Mouse (Mus musculus) neural tube, embryonic 12.5 days (tissue): Measurements from ENCODE around the gene Gm20388. TPM values are rescaled to one million over a fixed set of nuclear protein-coding genes. Genes with fewer than 3 reads are reported as not detected.

Experiments used
- ATAC-seq: fragments of 200-750 bp; cut with Nextera tagmentation; 2 replicates; pipeline ENCODE4 v1.8.0; 2017; ENCODE audit warnings: low read depth, mild to moderate bottlenecking, moderate TSS enrichment, moderate library complexity; ENCODE audit not compliant: low FRiP score
- H3K27ac ChIP-seq: fragments of 300-500 bp; sonication (generic); 2 replicates; pipeline ENCODE4 v1.5.1; 2016
- H3K27me3 ChIP-seq: fragments of 300-500 bp; sonication (generic); replicated peaks from 2 replicates; pipeline ENCODE4 v1.6.1; 2016; ENCODE audit warnings: mild to moderate bottlenecking
- H3K36me3 ChIP-seq: fragments of 300-500 bp; sonication (generic); 2 replicates; pipeline ENCODE4 v1.6.1; 2016; ENCODE audit warnings: mild to moderate bottlenecking
- H3K4me1 ChIP-seq: fragments of 300-500 bp; sonication (generic); 2 replicates; pipeline ENCODE4 v1.6.1; 2016
- H3K4me2 ChIP-seq: fragments of 300-500 bp; sonication (generic); replicated peaks from 2 replicates; pipeline ENCODE4 v1.6.1; 2016; ENCODE audit warnings: mild to moderate bottlenecking
- H3K4me3 ChIP-seq: fragments of 300-500 bp; sonication (generic); 2 replicates; pipeline ENCODE4 v1.5.1; 2016
- H3K9ac ChIP-seq: fragments of 300-500 bp; sonication (generic); 2 replicates; pipeline ENCODE4 v1.6.1; 2016; ENCODE audit warnings: mild to moderate bottlenecking
- H3K9me3 ChIP-seq: fragments of 300-500 bp; sonication (generic); 2 replicates; pipeline ENCODE4 v1.6.1; 2016; ENCODE audit warnings: mild to moderate bottlenecking
- WGBS: fragments of 180-500 bp; shearing (Covaris S2); methylation state at CpG from one replicate; pipeline ENCODE4 v1.1.7; 2016; 5-methylcytosine and 5-hydroxymethylcytosine counted together
- polyA plus RNA-seq: library from polyadenylated mRNA; unstranded; fragments of >200 nt; fragmentation: Nextera tagmentation; extraction: Ambion mirVana; gene quantifications from 2 replicates; pipeline ENCODE4 v1.2.1, GENCODE M21; 2016

Gm20388 gene
- polyA plus RNA-seq, 1 experiment from 2014 or later = not detected

DNA sequence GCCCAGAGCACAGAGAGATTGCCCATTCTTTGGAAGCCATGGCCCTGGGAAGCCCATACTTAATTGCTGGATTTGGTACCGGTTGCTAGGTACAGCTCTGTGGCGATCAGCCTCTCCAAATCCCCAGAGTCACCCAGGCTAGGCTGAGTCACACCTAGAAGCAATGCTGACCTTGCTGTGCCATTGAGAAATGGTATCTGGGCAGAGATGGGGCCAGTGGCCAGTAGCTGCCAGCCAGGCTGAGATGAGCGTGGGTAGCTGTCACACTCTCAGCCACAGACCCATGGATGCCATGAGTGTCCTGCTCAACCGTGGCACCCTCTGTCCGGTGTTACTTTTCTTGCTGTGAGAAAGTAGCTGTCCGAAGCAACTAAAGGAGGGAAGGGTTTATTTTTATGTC lies 2127.4 kb downstream of the Gm20388 start:
- Histone ChIP-seq H3K4me2 (no peak overlapping the region), H3K27ac (no peak overlapping the region), H3K27me3 (no peaks in the 10 kb centered on the region), H3K9ac (no peak overlapping the region), H3K4me3 (no peak overlapping the region), H3K9me3 (no peaks in the 10 kb centered on the region), H3K36me3 (no peaks in the 10 kb centered on the region), H3K4me1 (peaks cover 10% of the 10 kb centered on the region; the same call in 1 of the 2 replicates)
- no peak for ATAC-seq
- WGBS = 86% methylated on average over 6 of the region's 6 CpGs

- Histone ChIP-seq H3K4me3 (no peak overlapping the region), H3K9ac (no peak overlapping the region), H3K36me3 (no peaks in the 10 kb centered on the region), H3K27ac (no peak overlapping the region), H3K4me2 (no peak overlapping the region), H3K4me1 (0 out of 2 replicates have a peak, but pooled peaks cover 4% of the 10 kb centered on the region), H3K27me3 (no peaks in the 10 kb centered on the region; the same call in 1 of the 2 replicates), H3K9me3 (no peaks in the 10 kb centered on the region)
- 84% methylated on average over 4 of the region's 4 CpGs for WGBS
- ATAC-seq = no peak
These were observed 2128.8 kb downstream of the Gm20388 start for GRCm38 (mm10) chr8:122039452-122039851.

- H3K9ac ChIP-seq = no peak overlapping the region
- no peak overlapping the region for H3K4me2 ChIP-seq
- H3K9me3 ChIP-seq = no peaks in the 10 kb centered on the region
- no peak overlapping the region for H3K27ac ChIP-seq
- 62% methylated on average over 15 of the region's 15 CpGs for WGBS
- H3K4me3 ChIP-seq = no peak overlapping the region
- H3K36me3 ChIP-seq = no peaks in the 10 kb centered on the region
- ATAC-seq = no peak
- no peaks in the 10 kb centered on the region; the same call in 1 of the 2 replicates for H3K27me3 ChIP-seq
- H3K4me1 ChIP-seq = 0 out of 2 replicates have a peak, but pooled peaks cover 4% of the 10 kb centered on the region
These were observed 2136.7 kb downstream of the Gm20388 start for GRCm38 (mm10) chr8:122047206-122047870.

- ATAC-seq = no peak
- Histone ChIP-seq H3K4me2 (no peak overlapping the region), H3K27ac (no peak overlapping the region), H3K4me1 (no peaks in the 10 kb centered on the region), H3K4me3 (no peak overlapping the region), H3K9me3 (no peaks in the 10 kb centered on the region), H3K9ac (no peak overlapping the region), H3K36me3 (no peaks in the 10 kb centered on the region), H3K27me3 (no peaks in the 10 kb centered on the region; the same call in 1 of the 2 replicates)
- 85% methylated on average over 4 of the region's 4 CpGs for WGBS
These were observed 2138.6 kb downstream of the Gm20388 start for GRCm38 (mm10) chr8:122049266-122049665.

DNA sequence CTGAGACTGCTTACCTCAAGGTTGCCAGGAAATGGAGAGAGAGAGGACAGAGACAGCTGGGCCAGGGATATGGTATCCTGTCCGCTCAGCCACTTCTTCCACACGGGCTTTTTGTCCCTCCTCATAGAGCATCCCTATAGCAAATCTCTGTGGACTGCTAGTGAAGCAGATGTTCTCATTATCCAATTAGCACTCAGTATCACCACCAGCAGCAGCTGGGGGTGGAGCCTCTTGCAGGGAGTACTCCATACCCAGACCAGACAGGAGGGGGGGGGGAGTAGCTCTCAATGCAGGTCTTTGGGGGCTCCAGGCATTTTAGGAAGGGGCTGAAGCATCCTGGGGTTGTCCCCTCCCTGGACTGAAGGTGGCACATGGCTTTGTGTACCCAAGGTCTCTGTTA lies 2139.3 kb downstream of the Gm20388 start:
- H3K27ac ChIP-seq = no peak overlapping the region
- H3K36me3 ChIP-seq = no peaks in the 10 kb centered on the region
- H3K4me2 ChIP-seq = no peak overlapping the region
- H3K4me3 ChIP-seq = no peak overlapping the region
- WGBS = 70% methylated on average over 2 of the region's 2 CpGs
- H3K27me3 ChIP-seq = no peaks in the 10 kb centered on the region
- no peaks in the 10 kb centered on the region for H3K9me3 ChIP-seq
- H3K4me1 ChIP-seq = no peaks in the 10 kb centered on the region
- ATAC-seq = no peak
- H3K9ac ChIP-seq = no peak overlapping the region

GRCm38 (mm10) chr8:122050620-122051019 lies 2140.0 kb downstream of the Gm20388 start:
- Histone ChIP-seq H3K9ac (no peak overlapping the region), H3K27ac (no peak overlapping the region), H3K27me3 (no peaks in the 10 kb centered on the region), H3K4me1 (no peaks in the 10 kb centered on the region), H3K4me3 (no peak overlapping the region), H3K9me3 (no peaks in the 10 kb centered on the region), H3K4me2 (no peak overlapping the region), H3K36me3 (no peaks in the 10 kb centered on the region)
- ATAC-seq = no peak
- 93% methylated on average over 9 of the region's 9 CpGs for WGBS

DNA sequence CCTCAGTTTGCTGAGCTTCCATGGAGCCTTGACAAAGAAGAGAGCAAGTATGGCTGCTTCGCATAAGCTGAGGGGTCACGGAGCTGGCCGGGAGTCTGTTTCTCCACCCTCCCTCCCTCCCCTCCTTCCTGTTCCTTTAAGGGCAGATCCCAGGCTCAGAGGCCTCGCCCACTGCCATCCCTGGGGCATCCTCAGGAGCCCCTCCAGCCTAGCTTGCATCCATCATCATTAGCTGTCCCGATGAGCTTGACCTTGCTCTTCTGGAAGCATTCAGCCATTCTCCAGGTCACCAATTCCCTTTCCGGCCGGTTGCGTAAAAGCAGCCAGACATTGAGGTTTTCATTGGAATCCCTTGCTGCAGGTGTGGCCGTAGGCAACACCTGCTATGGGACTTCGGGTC lies 2144.7 kb downstream of the Gm20388 start:
- no peak overlapping the region for H3K27ac ChIP-seq
- H3K27me3 ChIP-seq = no peaks in the 10 kb centered on the region
- H3K4me2 ChIP-seq = no peak overlapping the region
- H3K9me3 ChIP-seq = no peaks in the 10 kb centered on the region
- H3K36me3 ChIP-seq = no peaks in the 10 kb centered on the region
- H3K4me1 ChIP-seq = no peaks in the 10 kb centered on the region
- no peak overlapping the region for H3K9ac ChIP-seq
- 38% methylated on average over 10 of the region's 10 CpGs for WGBS
- no peak for ATAC-seq
- H3K4me3 ChIP-seq = no peak overlapping the region

DNA sequence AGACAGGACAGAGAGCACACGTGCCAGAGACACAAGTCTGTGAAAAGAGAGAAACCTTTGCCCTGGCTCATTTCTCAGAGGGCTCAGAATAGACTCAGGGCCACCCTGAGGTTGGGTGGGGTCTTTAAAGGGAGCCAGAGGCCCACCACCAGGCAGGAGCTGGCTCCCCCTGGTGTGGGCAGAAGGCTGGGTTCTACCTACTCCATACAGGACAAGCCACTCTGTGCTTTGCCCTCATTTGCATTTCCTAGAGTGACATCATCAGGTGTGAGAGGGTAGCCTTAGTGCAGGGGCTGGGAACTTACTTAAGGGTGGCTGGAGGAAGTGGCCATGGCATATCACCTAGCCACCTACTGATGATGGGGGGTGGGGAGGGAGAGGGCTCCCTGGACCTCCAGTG lies 2145.5 kb downstream of the Gm20388 start:
- ATAC-seq = no peak
- WGBS = 43% methylated on average over 1 of the region's 1 CpGs
- H3K9ac ChIP-seq = no peak overlapping the region
- no peaks in the 10 kb centered on the region for H3K9me3 ChIP-seq
- H3K4me3 ChIP-seq = no peak overlapping the region
- H3K27ac ChIP-seq = no peak overlapping the region
- H3K36me3 ChIP-seq = no peaks in the 10 kb centered on the region
- H3K4me1 ChIP-seq = no peaks in the 10 kb centered on the region
- H3K4me2 ChIP-seq = no peak overlapping the region
- no peaks in the 10 kb centered on the region for H3K27me3 ChIP-seq

GRCm38 (mm10) chr8:122056882-122057281 lies 2146.2 kb downstream of the Gm20388 start:
- no peaks in the 10 kb centered on the region for H3K36me3 ChIP-seq
- ATAC-seq = no peak

DNA sequence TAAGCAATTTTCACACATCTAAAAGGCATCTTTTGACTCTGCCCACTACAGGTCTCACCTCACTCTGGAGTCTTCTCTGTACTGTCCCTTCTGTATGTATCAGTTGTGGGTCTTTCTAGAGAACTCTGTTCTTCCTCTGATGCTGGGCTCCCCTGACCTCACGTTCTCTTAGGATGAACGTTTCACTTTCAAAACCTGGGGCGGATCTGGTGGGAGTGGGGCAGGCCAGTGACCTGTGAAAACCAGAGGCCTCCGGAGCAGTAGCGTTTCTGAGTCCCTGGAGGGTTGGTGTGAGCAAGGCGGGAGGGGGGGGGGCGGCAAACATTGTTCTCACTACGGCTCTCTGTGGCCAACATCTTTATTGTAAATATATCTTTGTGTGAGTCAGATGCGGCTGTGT lies 2147.9 kb downstream of the Gm20388 start:
- Histone ChIP-seq H3K9me3 (no peaks in the 10 kb centered on the region), H3K4me3 (no peak overlapping the region), H3K4me2 (no peak overlapping the region), H3K9ac (no peak overlapping the region), H3K27ac (no peak overlapping the region), H3K4me1 (no peaks in the 10 kb centered on the region), H3K36me3 (no peaks in the 10 kb centered on the region), H3K27me3 (no peaks in the 10 kb centered on the region)
- WGBS = 62% methylated on average over 9 of the region's 9 CpGs
- ATAC-seq = no peak

More at GRCm38 (mm10) chr8:122056882-122057281, 2146.2 kb downstream of the Gm20388 start:
- no peak overlapping the region for H3K27ac ChIP-seq
- no peaks in the 10 kb centered on the region for H3K27me3 ChIP-seq
- no peaks in the 10 kb centered on the region for H3K9me3 ChIP-seq
- no peak overlapping the region for H3K9ac ChIP-seq
- H3K4me2 ChIP-seq = no peak overlapping the region
- 75% methylated on average over 7 of the region's 7 CpGs for WGBS
- H3K4me1 ChIP-seq = no peaks in the 10 kb centered on the region
- H3K4me3 ChIP-seq = no peak overlapping the region

DNA sequence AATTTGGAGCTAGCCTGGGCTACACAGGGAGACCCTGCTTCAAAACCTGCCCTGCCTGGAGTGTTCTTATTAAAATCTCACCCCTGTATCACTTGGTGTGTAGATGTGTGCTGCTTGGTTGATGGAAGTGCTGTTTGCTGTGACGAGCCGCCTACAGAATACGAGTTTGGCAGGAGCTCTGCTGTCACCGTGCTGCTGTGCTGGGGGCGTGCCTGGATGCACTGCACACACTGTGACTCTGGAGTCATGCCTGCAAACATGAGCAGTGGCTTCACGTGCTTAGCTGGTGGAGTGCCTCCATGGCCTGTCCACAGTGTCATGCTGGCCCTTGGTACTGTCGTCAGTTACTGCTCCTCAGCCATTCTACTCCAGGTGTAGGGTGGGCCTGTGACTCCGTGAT lies 2148.3 kb downstream of the Gm20388 start:
- ATAC-seq = no peak
- no peaks in the 10 kb centered on the region for H3K27me3 ChIP-seq
- WGBS = 85% methylated on average over 8 of the region's 8 CpGs

GRCm38 (mm10) chr8:122062508-122063223 lies 2152.0 kb downstream of the Gm20388 start:
- no peaks in the 10 kb centered on the region for H3K27me3 ChIP-seq
- H3K27ac ChIP-seq = no peak overlapping the region
- no peaks in the 10 kb centered on the region for H3K36me3 ChIP-seq
- no peaks in the 10 kb centered on the region for H3K9me3 ChIP-seq
- WGBS = 83% methylated on average over 12 of the region's 12 CpGs
- H3K4me3 ChIP-seq = no peak overlapping the region
- H3K4me2 ChIP-seq = no peak overlapping the region
- H3K4me1 ChIP-seq = no peaks in the 10 kb centered on the region
- H3K9ac ChIP-seq = no peak overlapping the region
- ATAC-seq = no peak

More for the DNA sequence above, 2148.3 kb downstream of the Gm20388 start:
- Histone ChIP-seq H3K4me3 (no peak overlapping the region), H3K4me1 (no peaks in the 10 kb centered on the region), H3K27ac (no peak overlapping the region), H3K4me2 (no peak overlapping the region), H3K36me3 (no peaks in the 10 kb centered on the region), H3K9me3 (no peaks in the 10 kb centered on the region), H3K9ac (no peak overlapping the region)
